Mouse (Mus musculus): Measurements from ENCODE around the gene F12. TPM values are rescaled to one million over a fixed set of nuclear protein-coding genes. Genes with fewer than 3 reads are reported as not detected.

The F12 gene
- 238 and 242 TPM in 2 replicates for polyA plus RNA-seq (2012; rRNA removed)

DNA sequence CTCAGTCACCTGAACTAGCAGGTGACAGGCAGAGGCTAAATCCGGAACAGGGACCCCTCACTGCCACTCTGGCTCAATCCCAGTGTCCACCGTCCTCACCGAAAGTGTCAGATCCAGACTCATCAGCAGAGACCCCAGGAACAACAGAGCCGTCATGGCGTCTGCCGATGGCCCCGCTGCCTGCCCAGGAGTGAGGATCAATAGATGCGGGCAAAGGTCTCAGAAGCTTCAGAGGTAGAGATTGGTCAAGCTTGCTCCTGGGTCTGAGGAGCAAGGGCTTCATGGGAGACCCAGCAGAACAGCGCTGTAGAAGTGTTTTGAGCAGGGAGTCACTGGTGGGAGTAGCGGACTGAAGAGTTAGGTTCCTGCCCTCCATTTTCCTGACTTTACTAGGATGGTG is at the start of gene F12:
F12 (minus strand) TSS at position 181 of the 400 bp plus-strand sequence.

GRCm38 (mm10) chr13:55464027-55464884 is 37.7 kb upstream of the F12 start, which contains the start of gene Prr7:
TSS of gene Prr7 (plus strand) at chr13:55464267.

GRCm38 (mm10) chr13:55444937-55445315 is 18.3 kb upstream of the F12 start, which contains the start of gene Grk6:
TSS of gene Grk6 (plus strand) at chr13:55445072.

DNA sequence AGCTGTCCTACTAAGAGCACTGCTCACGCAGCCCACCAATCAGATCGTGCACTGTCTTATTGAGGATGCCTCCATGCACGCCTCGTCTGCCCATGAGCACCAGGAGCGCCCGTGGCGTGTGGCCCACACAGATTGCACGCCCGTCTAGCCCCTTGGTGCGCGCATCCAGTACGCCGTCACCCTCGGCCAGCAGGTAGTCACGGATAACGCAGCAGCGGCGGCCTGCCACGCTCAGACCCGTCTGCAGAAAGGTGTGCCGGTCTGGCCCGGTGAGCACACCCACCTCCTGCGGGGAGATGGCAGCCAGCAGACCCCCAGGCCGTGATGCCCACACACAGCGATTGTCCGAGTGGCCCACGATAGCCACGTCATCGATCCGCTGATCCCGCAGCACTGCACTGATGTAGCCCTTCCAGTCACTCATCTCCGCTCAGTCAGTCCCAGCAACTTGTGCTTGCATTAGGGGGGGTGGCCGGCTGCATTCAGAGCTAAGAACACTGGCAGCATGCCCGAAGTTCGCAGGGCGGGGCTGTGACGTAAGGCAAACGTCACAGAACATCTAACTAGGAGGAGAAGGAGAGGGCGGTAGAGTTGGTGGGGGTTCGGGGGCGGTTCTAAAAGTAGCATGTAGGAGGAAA is 11.7 kb downstream of the F12 start, which contains the start of gene Pfn3:
Pfn3 (minus strand) TSS at position 490 of the 638 bp plus-strand sequence.

DNA sequence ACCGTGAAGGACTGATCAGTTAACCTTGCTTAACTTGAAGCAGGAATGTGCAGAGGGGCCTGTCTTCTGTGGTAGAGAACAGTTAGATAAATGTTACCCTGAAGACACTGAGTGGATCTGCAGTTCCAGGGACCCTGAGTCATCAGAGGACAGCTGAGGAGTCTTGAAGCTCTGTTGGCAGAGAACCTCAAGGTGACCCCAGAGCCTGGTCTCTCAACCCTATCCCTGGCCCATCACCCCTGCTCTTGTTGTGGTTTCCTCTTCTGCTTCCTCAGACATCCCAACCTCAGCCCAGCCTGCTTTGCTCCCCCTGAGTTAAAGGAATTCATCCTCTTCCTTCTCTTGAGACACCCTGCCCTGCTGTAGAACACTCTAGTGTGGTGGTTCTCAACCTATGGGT is 28.5 kb downstream of the F12 start, which contains the start of gene Slc34a1:
Slc34a1 (plus strand) TSS at position 100 of the 400 bp plus-strand sequence.

GRCm38 (mm10) chr13:55369531-55370114 is 57.0 kb downstream of the F12 start, which contains the start of gene Rgs14:
TSS of gene Rgs14 (plus strand) at chr13:55369732.

Other genes starting within 250 kb of the F12 start
- 7.6 and 8.3 TPM in 2 replicates for gene Nsd1, start 217.0 kb downstream of the F12 start, polyA plus RNA-seq (2012; rRNA removed)
- gene Prelid1, start 106.3 kb downstream of the F12 start, polyA plus RNA-seq (2012; rRNA removed) = 147 and 149 TPM in 2 replicates
- gene Rab24, start 104.8 kb downstream of the F12 start, polyA plus RNA-seq (2012; rRNA removed) = 53.1 and 64.8 TPM in 2 replicates
- gene Mxd3, start 97.0 kb downstream of the F12 start, polyA plus RNA-seq (2012; rRNA removed) = 14.6 and 15.5 TPM in 2 replicates
- gene Lman2, start 64.0 kb downstream of the F12 start, polyA plus RNA-seq (2012; rRNA removed) = 49.8 and 52.0 TPM in 2 replicates
- gene Rgs14, start 57.1 kb downstream of the F12 start, polyA plus RNA-seq (2012; rRNA removed) = 4.3 and 5.2 TPM in 2 replicates
- not detected in 2 replicates for gene Slc34a1, start 28.6 kb downstream of the F12 start, polyA plus RNA-seq (2012; rRNA removed)
- not detected in 2 replicates for gene Pfn3, start 11.6 kb downstream of the F12 start, polyA plus RNA-seq (2012; rRNA removed)
- 20.6 and 24.2 TPM in 2 replicates for gene Grk6, start 18.3 kb upstream of the F12 start, polyA plus RNA-seq (2012; rRNA removed)
- 0.58 and 0.66 TPM in 2 replicates for gene Prr7, start 37.5 kb upstream of the F12 start, polyA plus RNA-seq (2012; rRNA removed)
- gene Dbn1, start 61.3 kb upstream of the F12 start, polyA plus RNA-seq (2012; rRNA removed) = 5.2 and 5.5 TPM in 2 replicates
- gene Pdlim7, start 86.9 kb upstream of the F12 start, polyA plus RNA-seq (2012; rRNA removed) = 13.9 and 14.6 TPM in 2 replicates
- 18.5 and 21.4 TPM in 2 replicates for gene Dok3, start 102.5 kb upstream of the F12 start, polyA plus RNA-seq (2012; rRNA removed)
- 25.8 and 26.8 TPM in 2 replicates for gene Ddx41, start 109.9 kb upstream of the F12 start, polyA plus RNA-seq (2012; rRNA removed)
- 22.0 and 27.4 TPM in 2 replicates for gene Fam193b, start 144.3 kb upstream of the F12 start, polyA plus RNA-seq (2012; rRNA removed)
- 68.7 and 69.9 TPM in 2 replicates for gene Tmed9, start 146.9 kb upstream of the F12 start, polyA plus RNA-seq (2012; rRNA removed)
- 8.1 and 8.5 TPM in 2 replicates for gene B4galt7, start 173.1 kb upstream of the F12 start, polyA plus RNA-seq (2012; rRNA removed)
- gene Caml, start 196.2 kb upstream of the F12 start, polyA plus RNA-seq (2012; rRNA removed) = 13.9 and 15.5 TPM in 2 replicates
- gene Ddx46, start 208.2 kb upstream of the F12 start, polyA plus RNA-seq (2012; rRNA removed) = 12.5 and 13.6 TPM in 2 replicates